Mouse (Mus musculus): ENCODE data around the gene Atad5. TPM values are rescaled to one million over a fixed set of nuclear protein-coding genes. Genes with fewer than 3 reads are reported as not detected.

Gene Atad5
- total and polyA plus RNA-seq, 2 experiments, result 0.15 to 1.1 TPM

DNA sequence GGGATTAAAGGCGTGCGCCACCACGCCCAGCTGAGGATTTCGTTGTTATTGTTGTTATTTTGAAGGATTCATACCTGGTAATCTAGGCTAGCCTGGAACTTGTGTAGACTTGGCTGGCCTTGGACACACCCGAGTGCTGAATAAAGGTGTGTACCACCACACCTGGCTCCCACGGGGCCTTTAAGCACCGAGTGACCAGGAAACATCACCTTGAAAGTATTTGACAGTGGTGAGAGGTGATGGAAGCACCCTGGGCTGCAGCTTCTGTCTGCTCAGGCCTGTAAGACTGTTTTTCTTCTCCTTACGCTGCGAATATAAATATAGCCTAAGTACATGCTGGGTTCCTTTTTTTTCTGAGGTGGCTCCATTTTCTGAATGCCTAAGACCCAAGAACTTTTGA lies 78.9 kb downstream of the Atad5 start:
- H3K36me3 ChIP-seq (ENCODE audit: control insufficient read depth, insufficient read depth, low read length), result peaks cover 46% of the 10 kb centered on the region
- 90% methylated on average over 9 of the region's 9 CpGs for WGBS
- H3K4me3 ChIP-seq (ENCODE audit: insufficient read depth, low read depth, low read length), result no peak overlapping the region
- no peaks in the 10 kb centered on the region for H3K27me3 ChIP-seq (ENCODE audit: control insufficient read depth, insufficient read depth, low read length)
- no peaks in the 10 kb centered on the region for H3K79me2 ChIP-seq (ENCODE audit: control insufficient read depth, insufficient read depth, low read length)
- DNase-seq (ENCODE audit: extremely low read depth, low read depth, low spot score), result no peak
- no peak overlapping the region for H3K9ac ChIP-seq (ENCODE audit: low read depth, low read length)
- peaks cover 30% of the 10 kb centered on the region for H3K4me1 ChIP-seq (ENCODE audit: control insufficient read depth, insufficient read depth, low read length)
- TF ChIP-seq CTCF (IDR thresholded peaks at IDR 0.05; ENCODE audit: low read depth, low read length) (no peak), POLR2A (IDR thresholded peaks at IDR 0.05; ENCODE audit: extremely low read depth, insufficient read depth, low read length) (no peak)
- peak overlapping the region; percentile 31; the same call in 1 of the 2 replicates for H3K27ac ChIP-seq (replicated peaks; ENCODE audit: insufficient read depth, low read depth, low read length)

DNA sequence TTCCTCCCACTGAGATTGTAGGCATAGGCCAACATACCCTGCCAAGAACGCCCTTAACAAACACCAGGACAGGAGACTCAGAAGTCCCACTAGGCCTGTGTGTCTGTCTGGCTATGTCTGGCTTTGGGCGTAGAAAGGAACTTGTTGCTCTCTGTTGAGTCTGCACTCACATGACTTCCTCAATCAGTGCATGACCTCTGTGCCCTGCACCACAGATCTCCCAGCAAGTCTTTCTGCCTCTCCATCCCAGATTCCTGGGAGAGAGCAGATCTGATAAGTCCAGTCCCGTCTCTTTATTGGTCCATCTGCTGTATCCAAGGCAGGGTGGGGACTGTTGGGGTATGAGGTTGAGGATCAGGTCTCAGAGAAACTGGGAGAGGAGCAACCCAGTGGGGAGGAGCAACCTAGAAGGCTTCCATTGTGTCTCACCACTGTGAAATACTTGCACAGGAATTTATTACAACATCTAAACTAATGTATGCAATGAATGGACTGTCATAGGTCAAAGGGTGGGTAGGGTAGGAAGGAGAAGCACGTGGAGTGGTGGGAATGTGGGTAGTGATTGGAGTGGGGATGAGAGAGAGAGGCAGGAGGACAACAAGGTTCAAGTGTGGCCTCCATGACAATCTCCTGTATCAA lies 79.5 kb downstream of the Atad5 start:
- DNase-seq (ENCODE audit: extremely low read depth, low read depth, low spot score), result peak; percentile 57
- Histone ChIP-seq H3K79me2 (ENCODE audit: control insufficient read depth, insufficient read depth, low read length) (no peaks in the 10 kb centered on the region), H3K4me1 (ENCODE audit: control insufficient read depth, insufficient read depth, low read length) (peaks cover 35% of the 10 kb centered on the region), H3K4me3 (ENCODE audit: insufficient read depth, low read depth, low read length) (no peak overlapping the region), H3K27me3 (ENCODE audit: control insufficient read depth, insufficient read depth, low read length) (no peaks in the 10 kb centered on the region), H3K9ac (ENCODE audit: low read depth, low read length) (no peak overlapping the region), H3K27ac (replicated peaks; ENCODE audit: insufficient read depth, low read depth, low read length) (peak overlapping the region; percentile 38), H3K36me3 (ENCODE audit: control insufficient read depth, insufficient read depth, low read length) (peaks cover 41% of the 10 kb centered on the region)
- 65% methylated on average over 4 of the region's 4 CpGs for WGBS
- no peak for TF ChIP-seq CTCF (IDR thresholded peaks at IDR 0.05; ENCODE audit: low read depth, low read length)
- no peak for TF ChIP-seq POLR2A (IDR thresholded peaks at IDR 0.05; ENCODE audit: extremely low read depth, insufficient read depth, low read length)

DNA sequence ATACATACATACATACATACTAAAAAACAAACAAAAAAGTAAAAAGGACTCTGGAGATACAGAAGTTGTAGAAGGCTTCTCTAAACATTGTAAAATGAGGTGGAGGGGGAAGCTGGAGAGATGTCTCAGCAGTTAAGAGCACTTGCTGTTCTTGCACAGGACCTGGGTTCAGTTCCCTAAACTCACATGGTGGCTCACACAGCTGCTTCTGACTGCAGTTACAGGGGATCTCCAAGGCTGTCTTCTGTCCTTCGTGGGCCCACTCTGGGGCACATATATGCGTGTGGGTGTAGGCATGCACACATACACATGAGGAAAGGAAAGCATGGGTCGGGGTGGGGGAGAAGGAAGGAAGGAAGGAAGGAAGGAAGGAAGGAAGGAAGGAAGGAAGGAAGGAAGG lies 80.4 kb downstream of the Atad5 start:
- 79% methylated on average over 3 of the region's 3 CpGs for WGBS
- Histone ChIP-seq H3K4me1 (ENCODE audit: control insufficient read depth, insufficient read depth, low read length) (peaks cover 42% of the 10 kb centered on the region), H3K9ac (ENCODE audit: low read depth, low read length) (no peak overlapping the region), H3K27ac (replicated peaks; ENCODE audit: insufficient read depth, low read depth, low read length) (peak overlapping the region; percentile 92), H3K79me2 (ENCODE audit: control insufficient read depth, insufficient read depth, low read length) (no peaks in the 10 kb centered on the region), H3K27me3 (ENCODE audit: control insufficient read depth, insufficient read depth, low read length) (no peaks in the 10 kb centered on the region), H3K36me3 (ENCODE audit: control insufficient read depth, insufficient read depth, low read length) (peaks cover 38% of the 10 kb centered on the region), H3K4me3 (ENCODE audit: insufficient read depth, low read depth, low read length) (no peak overlapping the region)
- TF ChIP-seq POLR2A (IDR thresholded peaks at IDR 0.05; ENCODE audit: extremely low read depth, insufficient read depth, low read length) (no peak), CTCF (IDR thresholded peaks at IDR 0.05; ENCODE audit: low read depth, low read length) (no peak)
- no peak for DNase-seq (ENCODE audit: extremely low read depth, low read depth, low spot score)

DNA sequence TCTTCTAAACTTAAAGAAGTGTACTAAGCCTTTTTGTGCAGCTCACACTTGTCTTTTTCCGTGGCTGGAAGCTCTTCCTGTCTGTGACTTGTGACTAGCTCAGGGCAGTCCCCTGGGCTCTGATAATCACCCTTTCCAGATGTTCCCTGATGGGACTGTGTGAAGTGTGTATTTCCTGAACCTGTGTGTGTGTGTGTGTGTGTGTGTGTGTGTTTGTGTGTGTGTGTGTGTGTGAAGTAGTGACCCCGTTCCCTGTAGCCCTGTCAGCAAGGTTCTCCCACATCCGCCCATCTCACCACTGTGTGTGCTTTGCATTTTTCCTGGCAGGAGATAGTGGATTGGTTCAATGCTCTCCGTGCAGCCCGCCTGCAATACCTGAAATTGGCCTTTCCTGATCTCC lies 81.2 kb downstream of the Atad5 start:
- H3K9ac ChIP-seq (ENCODE audit: low read depth, low read length), result no peak overlapping the region; the same call in 1 of the 2 replicates
- peaks cover 38% of the 10 kb centered on the region for H3K36me3 ChIP-seq (ENCODE audit: control insufficient read depth, insufficient read depth, low read length)
- H3K27ac ChIP-seq (replicated peaks; ENCODE audit: insufficient read depth, low read depth, low read length), result peak overlapping the region; percentile 92
- TF ChIP-seq POLR2A (IDR thresholded peaks at IDR 0.05; ENCODE audit: extremely low read depth, insufficient read depth, low read length) (no peak), CTCF (IDR thresholded peaks at IDR 0.05; ENCODE audit: low read depth, low read length) (no peak)
- H3K4me1 ChIP-seq (ENCODE audit: control insufficient read depth, insufficient read depth, low read length), result peaks cover 43% of the 10 kb centered on the region
- DNase-seq (ENCODE audit: extremely low read depth, low read depth, low spot score), result peak; percentile 49
- 21% methylated on average over 5 of the region's 5 CpGs for WGBS
- H3K27me3 ChIP-seq (ENCODE audit: control insufficient read depth, insufficient read depth, low read length), result no peaks in the 10 kb centered on the region
- no peak overlapping the region for H3K4me3 ChIP-seq (ENCODE audit: insufficient read depth, low read depth, low read length)
- no peaks in the 10 kb centered on the region for H3K79me2 ChIP-seq (ENCODE audit: control insufficient read depth, insufficient read depth, low read length)

DNA sequence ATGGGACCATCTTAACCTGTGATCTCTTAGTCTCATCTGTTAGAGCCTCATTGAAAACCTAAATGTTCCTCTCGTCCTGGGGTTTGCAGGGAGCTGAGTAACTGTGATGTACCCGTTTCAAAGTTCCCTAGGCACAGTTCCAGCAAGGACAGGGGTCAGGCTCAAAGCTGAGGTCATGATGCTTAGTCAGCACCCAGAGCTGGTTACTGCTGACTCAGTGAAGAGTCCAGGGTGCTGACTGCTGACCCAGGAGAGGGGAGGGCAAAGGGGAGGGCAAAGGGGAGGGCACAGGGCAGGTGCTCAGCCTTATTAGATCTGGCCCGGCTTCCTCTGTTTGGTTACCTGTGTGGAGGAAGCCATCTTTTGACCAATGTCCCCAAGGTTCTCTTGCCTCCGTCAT lies 82.7 kb downstream of the Atad5 start:
- Histone ChIP-seq H3K4me3 (ENCODE audit: insufficient read depth, low read depth, low read length) (no peak overlapping the region), H3K9ac (ENCODE audit: low read depth, low read length) (peak overlapping the region; percentile 62), H3K36me3 (ENCODE audit: control insufficient read depth, insufficient read depth, low read length) (peaks cover 36% of the 10 kb centered on the region), H3K27me3 (ENCODE audit: control insufficient read depth, insufficient read depth, low read length) (no peaks in the 10 kb centered on the region), H3K79me2 (ENCODE audit: control insufficient read depth, insufficient read depth, low read length) (no peaks in the 10 kb centered on the region), H3K4me1 (ENCODE audit: control insufficient read depth, insufficient read depth, low read length) (peaks cover 43% of the 10 kb centered on the region), H3K27ac (replicated peaks; ENCODE audit: insufficient read depth, low read depth, low read length) (peak overlapping the region; percentile 92)
- DNase-seq (ENCODE audit: extremely low read depth, low read depth, low spot score), result peak; percentile 100
- WGBS, result 8% methylated on average over 4 of the region's 4 CpGs
- TF ChIP-seq CTCF (IDR thresholded peaks at IDR 0.05; ENCODE audit: low read depth, low read length) (no peak), POLR2A (IDR thresholded peaks at IDR 0.05; ENCODE audit: extremely low read depth, insufficient read depth, low read length) (no peak)

DNA sequence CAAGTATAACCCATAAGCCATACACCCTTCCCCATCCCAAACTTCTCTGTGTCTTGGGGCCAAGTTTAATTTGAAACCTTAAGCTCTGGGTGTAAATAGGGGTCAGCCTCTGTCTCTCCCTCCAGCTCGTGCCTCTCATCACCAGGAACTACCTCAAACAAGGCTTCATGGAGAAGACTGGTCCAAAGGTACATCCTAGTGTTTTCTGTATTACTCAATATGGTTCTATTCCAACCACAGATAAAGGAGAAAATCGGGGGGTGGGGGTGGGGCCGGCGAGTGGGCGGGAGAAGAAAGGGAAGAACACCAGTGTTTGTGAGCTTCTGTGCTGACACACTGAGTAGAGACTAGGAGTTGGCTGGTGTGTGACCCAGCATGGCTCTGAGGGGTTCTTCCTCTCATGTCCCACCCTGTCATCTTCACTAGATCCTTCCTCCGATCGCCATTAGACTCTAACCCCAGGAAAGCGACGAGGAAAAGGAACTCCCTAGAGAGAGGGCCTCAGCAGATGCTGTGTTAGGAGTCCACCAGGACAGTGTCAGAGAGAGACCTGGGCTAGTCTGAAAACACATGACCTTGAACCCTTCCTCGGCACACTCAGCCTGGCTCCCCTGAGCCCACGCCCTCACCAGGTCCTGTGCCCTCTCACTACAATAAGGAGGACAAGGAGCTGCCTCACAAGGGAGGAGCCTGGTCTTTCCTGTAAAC lies 84.9 kb downstream of the Atad5 start:
- peaks cover 43% of the 10 kb centered on the region for H3K4me1 ChIP-seq (ENCODE audit: control insufficient read depth, insufficient read depth, low read length)
- peak; percentile 89 for DNase-seq (ENCODE audit: extremely low read depth, low read depth, low spot score)
- H3K36me3 ChIP-seq (ENCODE audit: control insufficient read depth, insufficient read depth, low read length), result peaks cover 39% of the 10 kb centered on the region
- H3K9ac ChIP-seq (ENCODE audit: low read depth, low read length), result peak overlapping the region; percentile 65
- no peaks in the 10 kb centered on the region for H3K27me3 ChIP-seq (ENCODE audit: control insufficient read depth, insufficient read depth, low read length)
- H3K79me2 ChIP-seq (ENCODE audit: control insufficient read depth, insufficient read depth, low read length), result no peaks in the 10 kb centered on the region
- TF ChIP-seq POLR2A (IDR thresholded peaks at IDR 0.05; ENCODE audit: extremely low read depth, insufficient read depth, low read length), result no peak
- TF ChIP-seq CTCF (IDR thresholded peaks at IDR 0.05; ENCODE audit: low read depth, low read length), result no peak
- peak overlapping the region; percentile 82 for H3K27ac ChIP-seq (replicated peaks; ENCODE audit: insufficient read depth, low read depth, low read length)
- H3K4me3 ChIP-seq (ENCODE audit: insufficient read depth, low read depth, low read length), result no peak overlapping the region
- WGBS, result 31% methylated on average over 11 of the region's 11 CpGs

Data from liver, adult 2 months (tissue).